Mouse (Mus musculus) heart, adult 2 months (tissue): ENCODE results near the gene Usp50.

Source experiments
- EP300 ChIP-seq: fragments of 200-500 bp; IDR thresholded peaks from 2 replicates; pipeline ENCODE4 v1.6.1; 2011; ENCODE audit warnings: low read depth, low read length, control low read depth; ENCODE audit not compliant: insufficient read depth
- POLR2A ChIP-seq: fragments of 200-500 bp; IDR thresholded peaks from 2 replicates; pipeline ENCODE4 v1.6.1; 2011; ENCODE audit warnings: mild to moderate bottlenecking, low read depth, low read length, control low read depth; ENCODE audit not compliant: insufficient read depth

DNA sequence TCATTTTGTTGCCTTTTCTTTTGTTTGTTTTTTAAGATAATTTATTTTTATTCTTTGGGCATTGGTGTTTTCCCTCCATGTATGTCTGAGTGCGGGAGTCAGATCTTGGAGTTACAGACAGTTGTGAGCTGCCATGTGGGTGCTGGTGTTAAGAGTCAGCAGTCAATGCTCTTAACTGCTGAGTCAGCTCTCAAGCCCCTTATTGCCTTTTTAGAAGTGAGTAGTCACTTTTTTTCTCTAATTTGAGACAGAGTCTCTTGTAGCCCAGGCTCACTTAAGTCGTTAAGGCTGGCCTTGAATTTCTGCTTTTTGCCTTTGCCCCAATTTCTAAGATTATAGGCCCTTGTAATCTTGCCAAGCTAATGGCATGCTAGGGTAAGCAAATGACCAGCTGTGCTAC, 52.8 kb downstream of the Usp50 start:
- no peak for TF ChIP-seq POLR2A
- TF ChIP-seq EP300 = no peak
